Mouse (Mus musculus): ENCODE data around the gene Stab2.

DNA sequence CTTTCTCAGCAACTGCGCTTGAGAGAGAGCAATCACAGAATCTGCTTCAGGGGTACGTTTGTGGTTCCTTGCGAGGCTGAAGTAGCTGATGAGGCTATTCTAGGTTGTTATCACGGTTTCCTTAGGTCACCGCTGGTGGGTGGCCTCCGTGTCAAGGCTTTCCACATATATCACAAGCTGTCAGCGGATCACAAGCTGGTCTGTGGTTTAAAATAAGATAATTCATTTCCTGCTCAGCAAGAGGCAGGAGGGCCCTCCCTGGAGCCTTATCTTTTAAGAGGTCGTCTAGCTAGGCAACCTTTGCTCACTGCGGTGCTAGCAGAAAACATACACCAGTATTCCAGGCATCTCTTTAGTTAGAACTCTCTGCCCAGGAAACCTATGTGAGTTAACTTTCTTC, 17.2 kb downstream of the Stab2 start:
- no peak for TF ChIP-seq CTCF (IDR thresholded peaks at IDR 0.05; ENCODE audit: control insufficient read depth, insufficient read depth, insufficient read length)
- TF ChIP-seq MAX (IDR thresholded peaks at IDR 0.05), result no peak
- no peak for TF ChIP-seq FOSL1 (IDR thresholded peaks at IDR 0.05; ENCODE audit: insufficient read depth, low read length, poor library complexity, severe bottlenecking)
- TF ChIP-seq USF1 (IDR thresholded peaks at IDR 0.05; ENCODE audit: low read depth), result no peak
